Mouse (Mus musculus) lung, postnatal 10 days (tissue): ENCODE measurements around the gene Ninj2.

Experiments used
- DNase-seq: peaks from one replicate; pipeline ENCODE4 v3.0.0; 2021

Gene Ninj2

DNA sequence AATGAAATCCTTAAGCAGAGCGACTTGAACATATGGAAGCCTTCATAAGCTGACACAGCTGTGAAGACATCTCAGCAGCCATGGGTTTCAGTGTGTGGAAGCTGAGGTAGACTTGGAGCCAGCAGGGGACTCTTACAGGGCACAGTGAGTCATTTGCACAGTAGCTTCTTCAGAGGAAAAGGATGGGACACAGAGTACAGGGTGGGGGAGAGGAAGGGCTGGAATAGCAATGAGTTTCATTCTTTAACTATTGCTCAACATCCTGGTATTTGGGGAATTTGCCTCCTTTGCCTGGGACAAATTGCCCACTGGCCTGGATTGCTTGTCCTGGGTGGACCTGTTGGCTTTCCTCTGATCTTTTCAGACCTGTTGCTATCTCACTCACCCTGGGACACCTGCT, 52.3 kb downstream of the Ninj2 start:
- DNase-seq = peak; percentile 51

DNA sequence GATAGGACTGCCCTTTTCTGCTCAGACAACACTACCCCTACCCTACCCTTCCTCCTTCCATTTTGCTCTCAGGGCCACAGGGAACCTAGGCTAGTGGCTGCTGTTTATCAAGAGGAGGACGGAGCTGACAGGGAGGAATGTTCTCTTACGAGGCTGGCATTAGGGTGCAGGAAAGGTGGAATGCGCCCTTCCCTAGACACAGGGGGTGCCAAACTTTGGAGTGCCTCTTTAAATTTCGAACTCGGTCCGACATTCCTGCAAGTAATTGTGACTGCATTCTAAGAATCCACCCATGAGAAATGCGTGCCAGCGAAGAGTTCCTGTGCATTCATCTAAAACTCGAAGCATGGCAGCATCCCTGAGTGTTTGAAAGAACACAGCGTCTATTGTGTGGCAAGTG, 53.5 kb downstream of the Ninj2 start:
- peak; percentile 72 for DNase-seq

DNA sequence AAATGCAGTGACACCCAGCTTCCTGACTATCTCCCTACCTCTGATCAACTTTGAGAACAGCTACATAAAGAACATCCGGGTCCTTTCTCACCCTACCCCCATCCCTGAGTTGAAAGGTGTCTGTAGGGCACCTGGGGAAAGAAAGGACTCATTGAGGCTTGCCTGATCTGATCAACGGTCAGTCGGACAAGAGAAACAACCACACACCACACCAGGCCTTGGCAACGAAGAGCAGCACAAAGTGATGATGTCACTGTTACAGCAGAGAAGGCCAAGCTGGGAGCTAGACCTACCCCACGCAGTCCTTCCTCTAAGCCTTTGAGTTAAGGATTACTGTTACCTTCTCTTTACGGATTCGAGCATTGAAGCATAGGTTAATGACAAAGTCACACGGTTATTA, 54.3 kb downstream of the Ninj2 start:
- DNase-seq = no peak

DNA sequence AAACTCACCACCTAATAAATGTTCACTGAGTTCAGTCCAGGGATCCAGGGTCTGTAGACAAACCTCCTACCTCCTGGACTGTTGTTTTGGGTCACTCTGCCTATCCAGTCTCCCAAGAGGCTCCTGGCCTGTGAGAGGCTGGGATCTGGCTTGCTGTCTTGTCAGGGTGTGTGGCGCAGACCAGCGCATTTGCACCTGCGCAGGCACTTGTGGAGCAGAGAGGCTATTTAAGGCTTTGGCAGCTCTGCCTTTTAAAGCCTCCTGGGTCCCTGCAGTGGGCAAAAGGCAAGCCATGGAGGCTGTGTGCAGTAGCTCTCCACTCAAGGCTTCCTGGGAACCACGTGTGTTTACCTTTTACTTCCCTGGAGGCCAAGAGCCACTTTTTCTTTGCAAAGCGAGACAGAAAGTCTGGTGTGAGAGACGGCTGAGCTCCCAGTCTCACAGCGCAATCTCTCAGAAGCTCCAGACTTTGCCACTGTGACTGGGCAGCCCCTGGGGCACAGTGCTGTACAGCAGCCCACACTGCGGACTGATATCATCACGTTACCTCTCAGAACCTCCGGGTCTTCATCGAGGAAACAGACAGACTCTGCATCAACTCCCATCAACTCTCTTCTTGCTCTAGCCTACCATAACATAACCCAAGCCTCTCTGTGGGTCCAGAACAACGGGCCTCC, 55.7 kb downstream of the Ninj2 start:
- DNase-seq = peak; percentile 53

DNA sequence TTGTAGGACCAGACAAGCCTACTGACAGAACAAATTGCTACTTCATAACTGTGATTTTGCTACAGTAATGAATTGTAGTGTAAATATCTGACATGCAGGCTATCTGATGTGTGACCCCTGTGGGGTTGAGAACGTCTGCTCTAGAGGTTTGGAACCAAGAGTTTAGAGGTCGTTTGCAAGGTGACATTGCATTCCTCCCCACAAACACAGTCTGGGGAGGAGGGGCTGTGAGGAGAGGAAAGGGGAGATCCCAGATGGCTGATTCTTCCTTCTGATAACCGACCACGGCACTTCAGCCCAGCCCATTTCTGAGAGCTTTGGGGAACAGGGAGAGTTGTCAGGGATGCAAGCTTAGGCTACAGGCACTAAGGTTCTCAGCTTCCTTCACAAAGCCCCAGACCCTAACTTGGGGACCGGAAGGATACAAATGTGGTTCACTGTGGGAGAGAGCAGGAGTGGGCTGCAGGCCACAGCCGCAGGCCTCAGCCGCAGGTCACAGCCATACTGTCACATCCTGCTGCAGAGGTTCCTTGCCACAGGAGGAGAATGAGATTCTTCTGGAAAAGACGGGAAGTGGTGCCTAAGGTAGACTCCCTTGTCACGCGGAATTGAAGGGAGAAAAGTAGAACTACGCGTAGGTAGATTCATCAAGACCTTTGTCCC, 56.4 kb downstream of the Ninj2 start:
- no peak for DNase-seq

DNA sequence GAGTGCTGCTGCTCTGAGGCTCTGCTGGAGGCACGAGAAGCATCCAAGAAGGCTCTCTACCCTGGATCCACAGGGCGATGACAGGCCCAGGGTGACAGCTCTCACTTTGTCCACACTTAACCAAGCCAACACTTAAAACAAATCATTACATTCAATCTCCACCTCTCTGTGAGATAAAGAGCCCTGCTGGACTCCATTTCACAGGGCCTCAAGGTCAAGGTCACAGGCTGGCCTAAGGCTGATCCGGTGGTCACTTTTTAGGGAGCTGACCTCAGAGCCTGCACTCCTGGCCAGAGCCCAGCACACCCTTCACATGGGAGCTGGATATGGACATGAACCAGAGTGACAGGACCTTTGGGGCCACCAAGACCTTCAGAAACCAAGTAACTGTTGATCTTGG, 57.1 kb downstream of the Ninj2 start:
- DNase-seq = no peak

DNA sequence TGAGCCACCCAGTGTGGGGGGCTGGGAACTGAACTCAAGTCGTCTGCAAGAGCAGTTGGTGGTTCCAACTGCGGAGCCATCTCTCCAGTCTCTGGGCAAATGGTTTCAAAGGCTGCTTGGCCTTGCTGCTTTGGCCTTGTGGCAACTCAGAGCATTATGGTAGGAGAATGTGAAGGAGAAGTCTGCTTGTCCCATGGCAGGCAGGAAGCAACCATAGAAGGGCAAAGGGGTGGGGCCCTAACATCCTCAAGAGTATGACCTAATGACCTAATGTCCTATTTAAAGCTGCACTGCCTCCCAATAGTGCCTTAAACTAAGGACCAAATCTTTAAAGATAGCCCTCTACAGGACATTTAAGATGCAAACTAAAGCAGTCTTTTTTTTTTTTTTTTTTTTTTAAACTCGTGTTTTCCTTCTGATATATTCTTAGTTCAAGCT, 58.5 kb downstream of the Ninj2 start:
- peak; percentile 64 for DNase-seq

DNA sequence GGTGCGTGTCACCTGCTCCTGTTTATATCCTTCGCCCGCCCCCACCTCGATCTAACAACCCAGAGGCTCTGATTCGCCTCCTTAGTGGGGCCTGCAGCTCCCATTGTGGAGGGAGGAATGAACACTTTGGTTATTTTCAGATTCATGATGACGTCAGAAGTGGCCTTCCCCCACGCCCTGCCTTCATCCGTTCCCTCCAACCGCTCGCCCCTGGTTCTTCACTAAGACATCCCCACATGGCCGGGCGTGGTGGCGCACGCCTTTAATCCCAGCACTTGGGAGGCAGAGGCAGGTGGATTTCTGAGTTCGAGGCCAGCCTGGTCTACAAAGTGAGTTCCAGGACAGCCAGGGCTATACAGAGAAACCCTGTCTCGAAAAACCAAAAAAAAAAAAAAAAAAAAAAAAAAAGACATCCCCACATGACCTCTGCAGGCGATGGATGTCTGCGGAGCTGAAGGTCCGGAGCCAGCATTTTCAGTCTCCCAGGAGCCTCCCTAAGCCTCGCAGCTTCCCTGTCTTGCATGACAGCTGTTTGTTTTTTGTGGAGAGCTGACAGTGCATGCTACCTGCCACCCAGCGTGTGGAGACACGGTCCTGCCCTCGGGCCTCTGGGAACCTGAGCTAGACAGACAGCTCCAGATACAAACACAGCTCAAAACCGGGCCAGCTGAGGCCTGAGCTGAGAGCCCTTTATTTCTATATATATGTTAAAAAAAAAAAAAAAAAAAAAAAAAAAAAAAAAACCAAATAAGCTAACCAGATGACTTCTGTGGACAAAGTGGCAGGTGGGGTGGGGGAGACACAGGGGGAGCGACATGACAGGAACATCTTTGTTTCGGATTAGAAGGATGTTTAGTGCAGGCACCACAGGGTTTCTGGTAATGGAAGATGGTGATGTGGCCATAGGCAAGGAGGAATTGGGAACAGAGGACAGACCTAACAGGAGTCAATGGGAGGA, 59.9 kb downstream of the Ninj2 start:
- no peak for DNase-seq

DNA sequence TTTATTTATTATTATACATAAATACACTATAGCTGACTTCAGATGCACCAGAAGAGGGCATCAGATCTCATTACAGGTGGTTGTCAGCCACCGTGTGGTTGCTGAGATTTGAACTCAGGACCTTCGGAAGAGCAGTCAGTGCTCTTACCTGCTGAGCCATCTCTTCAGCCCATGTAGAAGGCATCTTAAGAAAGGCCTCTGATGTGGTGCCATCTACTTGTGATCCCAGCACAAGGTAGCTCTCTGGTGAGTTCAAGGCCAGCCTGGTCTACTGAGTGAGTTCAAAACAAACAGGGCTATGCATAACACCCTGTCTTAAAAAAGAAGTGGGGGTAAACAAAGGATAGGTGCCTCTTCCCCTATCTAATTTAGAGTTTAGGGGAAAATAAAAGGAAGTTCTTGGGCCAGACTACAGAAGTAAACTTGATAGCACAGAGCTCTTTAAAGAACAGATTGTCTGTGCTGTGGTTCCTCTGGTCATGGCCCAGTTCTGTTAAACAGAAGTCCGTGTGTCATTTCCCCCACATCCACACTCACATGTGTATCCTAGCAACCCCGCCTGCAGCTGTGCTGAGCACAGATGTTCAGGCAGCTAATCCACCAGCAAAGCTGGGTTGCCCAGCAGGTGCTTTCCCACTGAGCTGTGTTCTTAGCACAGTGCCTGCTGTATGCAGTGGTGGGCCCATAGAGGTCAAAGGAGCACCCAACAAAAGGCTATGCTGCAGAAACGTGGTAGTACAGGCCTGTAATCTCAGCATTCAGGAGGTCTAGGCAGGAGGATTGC, 61.6 kb downstream of the Ninj2 start:
- DNase-seq = no peak

DNA sequence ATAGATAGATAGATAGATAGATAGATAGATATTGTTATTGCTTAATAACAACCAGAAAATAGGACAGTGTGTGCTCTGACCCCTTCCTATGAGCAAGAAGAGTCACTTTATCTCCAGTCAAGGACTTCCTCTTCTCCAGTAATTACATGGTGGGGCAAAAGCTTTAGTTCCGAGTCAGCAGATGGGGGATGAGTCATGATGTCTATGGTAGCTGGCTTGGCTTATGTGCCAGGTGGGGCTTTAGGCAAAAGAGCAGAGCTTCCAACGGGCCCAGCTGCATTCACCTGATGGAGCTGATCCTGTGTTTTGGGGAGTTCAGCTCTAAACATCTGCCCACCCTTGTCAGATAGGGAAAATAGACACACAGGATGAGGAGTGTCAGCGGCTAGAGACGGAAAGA, 62.4 kb downstream of the Ninj2 start:
- no peak for DNase-seq

DNA sequence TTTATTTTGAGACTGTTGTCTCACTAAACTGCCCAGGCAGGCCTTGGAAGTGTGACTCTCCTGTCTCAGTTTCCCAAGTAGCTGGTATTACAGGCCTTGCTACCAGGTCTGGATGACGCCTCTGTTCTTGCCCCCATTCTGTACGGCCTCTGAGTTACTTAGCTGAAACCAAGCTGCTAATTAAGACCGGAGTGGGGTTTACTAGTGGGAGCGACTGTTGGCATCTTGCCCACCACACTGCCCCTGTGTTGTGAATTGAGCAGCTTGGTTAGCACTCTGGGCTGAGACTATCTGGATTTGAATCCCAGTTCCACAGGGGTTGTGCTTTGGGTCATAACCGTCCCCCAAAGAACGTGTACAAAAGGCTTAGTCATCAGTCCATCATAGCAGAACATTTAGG, 64.3 kb downstream of the Ninj2 start:
- no peak for DNase-seq

DNA sequence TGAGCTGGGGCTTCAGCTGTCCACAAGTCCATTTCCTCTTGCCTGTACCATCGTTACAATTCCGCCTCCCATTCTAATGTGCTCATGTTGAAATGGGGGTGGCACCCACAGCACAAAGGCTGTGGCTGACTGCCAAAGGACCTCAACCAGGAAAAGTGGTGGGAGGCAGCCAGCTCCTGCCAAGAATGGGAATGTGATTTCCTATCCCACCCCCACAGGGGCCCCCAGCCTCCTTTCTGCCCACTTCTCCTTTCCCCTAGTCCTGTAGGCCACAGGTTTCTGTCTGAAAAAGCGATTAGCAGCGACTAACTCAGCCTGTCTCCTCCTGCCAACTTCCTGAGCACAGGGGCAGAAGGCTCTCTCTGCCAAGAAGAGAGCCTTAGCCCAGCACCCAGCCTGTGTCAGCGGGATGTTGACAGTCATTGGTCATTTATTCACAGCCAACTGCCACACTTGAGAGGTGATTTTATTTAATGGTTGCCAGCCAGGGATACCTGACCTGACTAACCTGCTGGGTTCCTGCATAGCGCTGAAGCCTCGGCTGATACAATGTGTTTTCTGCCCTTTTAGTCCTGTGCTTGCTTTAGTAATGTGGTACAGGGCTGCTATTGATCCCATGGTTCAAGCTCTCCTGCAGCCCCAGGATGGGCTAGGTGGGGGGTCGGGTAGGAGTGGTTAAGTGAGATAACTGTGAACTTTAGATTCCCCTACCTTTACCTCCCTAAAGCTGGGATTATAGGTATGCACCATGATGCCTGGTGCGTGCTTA, 66.2 kb downstream of the Ninj2 start:
- DNase-seq = peak; percentile 71

DNA sequence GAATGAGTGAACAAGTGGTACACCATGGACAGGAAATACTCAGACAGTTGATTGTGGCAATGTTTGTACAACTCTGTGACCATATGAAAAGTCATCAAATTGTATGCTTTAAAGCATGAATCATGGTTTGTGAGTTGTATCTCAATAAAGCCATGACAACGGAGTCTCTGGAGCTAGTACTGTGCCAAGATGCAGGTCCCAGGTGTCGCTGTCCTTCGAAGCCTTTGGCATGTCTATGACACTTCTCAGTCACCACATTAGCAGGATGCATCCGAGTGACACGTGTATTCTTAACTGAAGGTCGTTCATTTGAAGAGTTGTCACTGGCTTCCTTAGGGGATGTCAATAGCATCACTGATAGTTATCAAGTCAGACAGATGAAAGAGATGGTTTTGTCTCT, 69.8 kb downstream of the Ninj2 start:
- DNase-seq = no peak

DNA sequence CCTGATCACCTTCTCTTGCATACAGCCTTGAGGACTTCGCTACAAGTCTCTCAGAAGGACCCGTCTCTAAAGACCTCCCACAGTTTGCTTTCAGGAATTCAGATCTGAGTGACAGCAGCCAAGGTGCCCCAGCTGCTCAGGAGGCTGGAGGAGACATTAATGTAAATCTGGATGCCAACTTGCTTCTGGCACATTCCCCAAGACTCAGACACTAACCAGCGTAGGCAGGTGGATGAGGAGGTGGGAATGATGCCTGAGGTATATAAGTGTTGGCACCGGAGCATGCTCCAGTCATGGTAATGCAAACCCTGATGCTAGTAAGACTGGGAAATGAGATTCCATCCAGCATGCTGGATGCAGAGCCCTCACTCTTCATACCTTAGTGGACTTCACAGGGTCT, 71.6 kb downstream of the Ninj2 start:
- no peak for DNase-seq

DNA sequence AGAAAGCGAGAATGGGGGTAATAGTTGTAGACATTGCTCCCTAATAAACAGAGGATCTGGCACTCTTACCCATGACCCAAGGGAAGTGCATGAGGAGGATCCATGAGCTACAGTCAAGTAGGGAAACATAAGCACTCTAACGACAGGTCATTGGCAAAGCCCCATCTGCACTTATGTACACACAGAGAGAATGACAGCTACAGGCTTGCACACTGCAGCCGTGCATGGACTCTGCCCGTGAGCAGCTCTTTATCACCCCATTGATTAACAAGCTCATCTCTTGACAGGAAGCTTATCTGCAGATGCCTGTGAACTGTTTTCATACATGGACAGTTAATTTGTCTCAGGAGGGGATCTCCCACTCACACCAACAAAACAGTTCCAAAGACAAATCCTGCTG, 74.4 kb downstream of the Ninj2 start:
- DNase-seq = no peak

DNA sequence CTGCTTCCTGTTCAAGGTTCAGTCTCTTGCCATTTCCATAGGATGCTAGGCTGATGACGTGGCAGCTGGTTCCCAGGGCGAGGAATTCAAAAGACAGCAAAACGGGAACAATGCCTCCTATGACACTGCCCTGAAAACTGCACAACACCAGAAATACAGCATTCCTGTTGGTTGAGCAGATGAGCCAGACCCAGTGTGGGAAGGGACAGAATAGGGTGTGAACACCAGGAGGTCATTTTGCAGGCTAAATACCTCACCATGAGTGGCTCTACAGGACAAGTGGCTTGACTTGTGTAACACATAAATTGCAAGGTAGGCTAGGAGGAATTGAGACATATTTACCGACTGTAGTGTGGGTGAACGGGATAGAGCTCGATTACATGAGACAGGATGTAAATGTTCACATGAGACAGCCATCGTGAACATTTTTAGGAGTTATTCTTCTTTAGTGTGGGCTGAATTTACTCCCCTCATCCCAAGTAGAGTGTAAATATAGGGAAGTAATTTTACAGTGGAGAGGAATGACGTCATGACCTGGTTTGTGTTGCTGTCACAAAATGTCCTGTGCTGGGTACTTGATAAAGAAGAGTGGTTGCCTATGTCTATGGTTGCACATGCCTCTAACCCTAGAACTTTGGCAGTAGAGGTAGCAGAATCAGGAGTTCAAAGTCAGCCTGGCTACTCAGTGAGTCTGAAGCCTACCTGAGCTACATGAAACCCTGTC, 79.3 kb downstream of the Ninj2 start:
- peak; percentile 66 for DNase-seq

DNA sequence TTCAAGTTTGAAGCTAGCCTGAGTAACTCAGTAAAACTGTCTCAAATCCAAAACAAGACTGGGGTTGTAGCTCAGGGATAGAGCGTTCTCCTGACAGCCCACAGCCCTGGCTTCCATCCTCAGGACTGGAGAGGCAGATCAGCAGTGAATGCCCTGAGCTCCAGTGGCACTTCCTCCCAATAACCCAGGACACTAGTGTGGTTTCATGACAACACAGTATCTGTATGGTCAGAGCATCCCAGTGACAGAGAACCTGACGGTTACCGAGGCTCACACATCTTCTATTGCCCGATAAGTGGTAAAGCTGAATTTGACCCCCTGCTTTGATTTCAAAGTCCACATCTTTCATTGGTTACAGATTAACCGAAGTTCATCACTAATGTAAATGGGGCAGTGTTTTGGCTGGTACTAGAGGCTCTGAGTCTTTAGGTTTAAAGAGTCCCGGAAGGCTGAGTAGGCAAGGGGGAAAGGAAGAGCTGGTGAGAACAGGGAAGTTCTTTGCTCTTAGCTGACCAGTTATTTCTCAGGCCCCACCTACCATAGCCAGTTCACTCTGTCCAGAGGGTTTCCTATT, 81.0 kb downstream of the Ninj2 start:
- DNase-seq = no peak

DNA sequence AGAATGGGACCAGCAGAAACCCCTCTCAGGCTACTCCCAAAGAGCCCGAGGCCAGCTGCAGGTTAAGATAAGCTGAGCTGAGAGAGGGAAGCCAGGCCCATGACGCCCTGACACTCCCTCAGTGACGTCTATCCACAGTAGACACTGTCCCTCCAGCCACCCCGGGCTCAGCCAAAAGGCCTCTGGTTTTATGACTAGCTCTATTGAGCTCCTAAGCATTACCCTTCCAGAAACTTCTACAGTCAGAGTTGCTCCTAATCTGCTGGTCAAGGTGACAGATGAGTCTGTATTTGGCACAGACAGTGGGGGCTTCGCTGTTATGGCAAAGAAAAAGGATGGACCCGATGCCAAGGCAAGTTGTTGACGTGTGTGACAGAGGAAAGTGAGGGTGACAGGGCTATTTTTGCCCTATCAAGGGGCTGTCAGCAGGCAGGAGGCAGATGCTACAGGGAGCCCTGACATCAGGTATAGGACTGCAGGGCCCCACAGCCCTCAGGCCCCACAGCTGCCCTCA, 81.5 kb downstream of the Ninj2 start:
- DNase-seq = no peak

DNA sequence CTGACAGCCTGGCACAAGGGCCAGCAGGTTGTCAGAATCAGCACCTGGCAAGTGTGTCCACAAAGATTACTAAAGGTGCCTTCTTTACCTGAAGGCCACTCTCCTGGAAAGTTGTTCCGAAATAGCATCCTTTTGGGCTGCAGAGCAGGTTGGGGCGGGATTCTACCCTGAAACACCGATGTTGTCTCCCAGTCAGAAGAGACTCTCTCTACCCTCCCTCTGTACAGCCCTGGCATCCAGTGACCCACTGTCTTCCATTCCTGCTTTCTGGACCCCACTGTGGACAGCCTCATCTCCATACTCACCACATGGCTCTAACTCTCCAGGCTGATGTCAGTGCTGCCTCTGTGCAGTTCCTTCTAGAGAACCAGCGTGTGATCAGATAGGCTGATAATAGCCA, 82.5 kb downstream of the Ninj2 start:
- no peak for DNase-seq

DNA sequence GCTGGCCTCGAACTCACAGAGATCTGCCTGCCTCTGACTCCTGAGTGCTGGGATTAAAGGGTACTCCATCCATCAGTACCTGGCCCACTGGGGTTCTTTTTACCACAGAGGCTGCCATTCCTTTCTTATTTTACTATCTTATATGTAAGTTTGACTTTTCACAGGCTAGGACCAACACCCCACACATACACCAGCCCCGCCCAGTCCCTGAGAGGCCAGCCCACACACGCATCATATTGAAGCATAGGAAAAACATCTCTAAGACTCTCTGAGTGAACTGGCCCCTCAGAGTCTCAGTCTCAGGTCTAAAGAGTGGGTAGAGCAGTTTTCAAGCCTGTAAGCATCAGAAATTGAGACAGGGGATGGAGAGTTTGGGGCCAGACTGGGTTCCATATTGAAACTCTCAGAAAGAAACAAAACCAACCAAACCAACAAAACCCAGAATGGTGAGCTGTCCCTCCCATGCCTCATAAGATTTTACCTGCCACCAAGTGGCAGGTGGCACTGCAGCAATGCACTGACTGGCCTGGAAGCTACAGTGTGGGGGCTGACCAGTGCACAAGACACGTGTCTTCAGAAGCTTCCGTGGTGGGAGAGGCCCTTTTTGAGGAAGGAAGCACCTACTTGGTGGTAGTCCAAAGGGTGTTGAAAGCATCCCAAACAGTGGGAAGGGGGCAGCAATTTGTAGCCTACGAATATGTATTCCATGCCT, 86.0 kb downstream of the Ninj2 start:
- no peak for DNase-seq
